ENCODE assay signal across 25 mouse cellular contexts in the genomic region with DNA sequence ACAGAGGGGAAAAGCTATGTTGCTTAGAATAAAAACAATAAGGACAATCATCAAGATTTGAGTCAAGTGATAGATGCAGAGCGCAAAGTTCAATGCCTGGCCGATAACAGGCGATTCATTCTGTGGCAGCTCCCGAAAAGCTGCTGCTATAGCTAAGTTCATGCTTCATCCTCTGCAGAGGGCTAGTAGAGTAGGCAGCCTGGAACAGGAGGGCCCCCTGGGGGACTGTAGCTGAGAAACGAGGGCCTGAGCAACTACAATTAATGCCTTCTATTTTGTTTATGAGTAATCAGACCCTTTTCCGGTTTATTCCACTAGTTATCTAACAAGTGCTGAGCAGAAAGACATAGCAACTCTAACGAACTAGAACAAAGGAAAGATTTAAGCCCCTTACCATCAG.
DNase-seq lines count a peak whose midpoint lies in the region; ATAC-seq and TF ChIP-seq lines count a peak whose summit lies in the region.
"Had no signal": no experiment of that assay in that cellular context is flagged by ENCODE, and none has a peak within 500 bp of the region (broad histone marks: within the 10 kb centered on the region; RNA-seq: fewer than 3 reads in every experiment).

No protein-coding gene starts in this region.

- H3K4me2 ChIP-seq in forebrain, postnatal 0 days (ENCODE audit: low read depth) = no peak overlapping the region
- H3K4me2 ChIP-seq in forebrain, embryonic 15.5 days (replicated peaks) = no peak overlapping the region
- H3K4me2 ChIP-seq in midbrain, postnatal 0 days (ENCODE audit: low read depth, low read length, poor library complexity, severe bottlenecking) = no peak overlapping the region
- H3K4me2 ChIP-seq: heart, embryonic 11.5 days; liver, embryonic 13.5 days had no signal

- 39% methylated on average over 7 of the region's 7 CpGs for WGBS in forebrain, postnatal 0 days
- 38% methylated on average over 7 of the region's 7 CpGs for WGBS in forebrain, embryonic 15.5 days
- WGBS in midbrain, postnatal 0 days = 58% methylated on average over 7 of the region's 7 CpGs
- WGBS in midbrain, embryonic 10.5 days = 65% methylated on average over 7 of the region's 7 CpGs

- peak; percentile 23; the same call in 1 of the 2 replicates for ATAC-seq in forebrain, postnatal 0 days
- ATAC-seq in forebrain, embryonic 15.5 days (replicated peaks) = no peak
- ATAC-seq in midbrain, postnatal 0 days (ENCODE audit: low FRiP score) = no peak
- no peak for ATAC-seq in granulocyte monocyte progenitor cell, adult 5-6 weeks (replicated peaks; ENCODE audit: poor library complexity, severe bottlenecking)
- ATAC-seq: Patski had no signal

- no peak for DNase-seq in forebrain, postnatal 0 days
- no peak for DNase-seq in left cerebral cortex, adult 2 months (ENCODE audit: extremely low spot score in 1 of 2, low spot score in 2 of 2)
- no peak for DNase-seq in left cerebral cortex, postnatal 10 days (ENCODE audit: extremely low spot score in 1 of 2, low spot score in 2 of 2)
- peak; percentile 50 for DNase-seq in midbrain, postnatal 0 days (ENCODE audit: low spot score)
- no peak for DNase-seq in midbrain, embryonic 10.5 days (ENCODE audit: low spot score)
- DNase-seq in retina, postnatal 1 day = peak; percentile 11
- DNase-seq: adrenal gland, postnatal 36 days; B cell, adult 2 months; cerebellum, adult 11 months; cerebellum, adult 9-11 months; gastrocnemius, adult 2 months; kidney, adult 18-20 months; liver, embryonic 13.5 days; lung, adult 2 months; right cerebral cortex, postnatal 14 days; spleen, adult 18-20 months; thymus, postnatal 14 days had no signal

- no peaks in the 10 kb centered on the region for H3K36me3 ChIP-seq in forebrain, postnatal 0 days (ENCODE audit: insufficient read depth)
- no peaks in the 10 kb centered on the region for H3K36me3 ChIP-seq in forebrain, embryonic 15.5 days
- H3K36me3 ChIP-seq in midbrain, postnatal 0 days (ENCODE audit: insufficient read depth, low read length) = no peaks in the 10 kb centered on the region
- no peaks in the 10 kb centered on the region for H3K36me3 ChIP-seq in midbrain, embryonic 10.5 days
- H3K36me3 ChIP-seq: G1E; hindbrain, embryonic 10.5 days; liver, embryonic 13.5 days had no signal

- H3K4me3 ChIP-seq in forebrain, postnatal 0 days (ENCODE audit: low read depth, low read length) = no peak overlapping the region
- H3K4me3 ChIP-seq in forebrain, embryonic 15.5 days = no peak overlapping the region
- H3K4me3 ChIP-seq in left cerebral cortex, adult 2 months = no peak overlapping the region
- no peak overlapping the region for H3K4me3 ChIP-seq in midbrain, postnatal 0 days (ENCODE audit: low read depth, low read length)
- no peak overlapping the region for H3K4me3 ChIP-seq in midbrain, embryonic 10.5 days
- H3K4me3 ChIP-seq: gastrocnemius, adult 2 months; hindbrain, embryonic 10.5 days; liver, embryonic 13.5 days had no signal

- H3K9ac ChIP-seq in forebrain, postnatal 0 days = no peak overlapping the region
- H3K9ac ChIP-seq in forebrain, embryonic 15.5 days (replicated peaks) = no peak overlapping the region
- no peak overlapping the region for H3K9ac ChIP-seq in midbrain, postnatal 0 days (replicated peaks; ENCODE audit: low read length, poor library complexity, severe bottlenecking)
- H3K9ac ChIP-seq: liver, embryonic 13.5 days had no signal

- H3K9me3 ChIP-seq in forebrain, postnatal 0 days (ENCODE audit: low read length) = no peaks in the 10 kb centered on the region
- no peaks in the 10 kb centered on the region for H3K9me3 ChIP-seq in forebrain, embryonic 15.5 days
- H3K9me3 ChIP-seq in midbrain, postnatal 0 days (ENCODE audit: low read length) = 0 out of 2 replicates have a peak, but pooled peaks cover 5% of the 10 kb centered on the region
- no peaks in the 10 kb centered on the region for H3K9me3 ChIP-seq in midbrain, embryonic 10.5 days (replicated peaks)
- H3K9me3 ChIP-seq: hindbrain, embryonic 10.5 days; liver, embryonic 13.5 days had no signal

- TF ChIP-seq CTCF in forebrain, postnatal 0 days (IDR thresholded peaks at IDR 0.05; ENCODE audit: low read depth) = 0 out of 2 replicates have a peak, but pooled peaks have one; percentile 20
- no peak for TF ChIP-seq CTCF in left cerebral cortex, adult 2 months (IDR thresholded peaks at IDR 0.05)
- peak; percentile 45 for TF ChIP-seq CTCF in midbrain, postnatal 0 days (IDR thresholded peaks at IDR 0.05)

- intact Hi-C loops in left cerebral cortex, adult 2 months (cut with DNase I) = loop anchor here (1.0 to 5.0 kb wide), 5 partner anchors 20 to 1255 kb away; no protein-coding TSS in a partner anchor
- intact Hi-C loops in left cerebral cortex, postnatal 10 days (cut with DNase I) = loop anchor here (10.0 kb wide), 1 partner anchor 1262 kb away; no protein-coding TSS in a partner anchor

- H3K27me3 ChIP-seq in forebrain, postnatal 0 days (ENCODE audit: insufficient read depth, low read length) = no peaks in the 10 kb centered on the region
- no peaks in the 10 kb centered on the region for H3K27me3 ChIP-seq in forebrain, embryonic 15.5 days
- no peaks in the 10 kb centered on the region for H3K27me3 ChIP-seq in midbrain, postnatal 0 days (ENCODE audit: insufficient read depth, low read length)
- H3K27me3 ChIP-seq in midbrain, embryonic 10.5 days (ENCODE audit: low read depth, poor library complexity, severe bottlenecking) = no peaks in the 10 kb centered on the region
- H3K27me3 ChIP-seq: CH12.LX; liver, embryonic 13.5 days; Patski had no signal

- H3K4me1 ChIP-seq in forebrain, postnatal 0 days (ENCODE audit: insufficient read depth) = no peaks in the 10 kb centered on the region
- no peaks in the 10 kb centered on the region for H3K4me1 ChIP-seq in forebrain, embryonic 15.5 days
- no peaks in the 10 kb centered on the region for H3K4me1 ChIP-seq in midbrain, postnatal 0 days (ENCODE audit: insufficient read depth, low read length)
- H3K4me1 ChIP-seq in midbrain, embryonic 10.5 days = no peaks in the 10 kb centered on the region
- H3K4me1 ChIP-seq: hindbrain, embryonic 10.5 days; liver, embryonic 13.5 days had no signal

- H3K27ac ChIP-seq in forebrain, postnatal 0 days (ENCODE audit: low read depth, low read length) = no peak overlapping the region
- H3K27ac ChIP-seq in forebrain, embryonic 15.5 days (replicated peaks) = no peak overlapping the region
- H3K27ac ChIP-seq in left cerebral cortex, adult 2 months = peak overlapping the region; percentile 47
- no peak overlapping the region for H3K27ac ChIP-seq in midbrain, postnatal 0 days (ENCODE audit: low read depth, low read length)
- H3K27ac ChIP-seq in midbrain, embryonic 10.5 days (replicated peaks) = no peak overlapping the region
- H3K27ac ChIP-seq: gastrocnemius, adult 2 months; hindbrain, embryonic 10.5 days; liver, embryonic 13.5 days; macrophage had no signal

Comparison
In these comparisons a context has a peak if more than half of its experiments do, and no peak if none do; other contexts are left out.
1. DNase-seq: peak in midbrain, postnatal 0 days (single experiment) and retina, postnatal 1 day (single experiment); none in forebrain, postnatal 0 days (single experiment), left cerebral cortex, adult 2 months (0 of 2), left cerebral cortex, postnatal 10 days (0 of 2) and midbrain, embryonic 10.5 days (single experiment).